Mouse (Mus musculus): ENCODE results near the gene Tmem121b. TPM values are rescaled to one million over a fixed set of nuclear protein-coding genes. Genes with fewer than 3 reads are reported as not detected.

The Tmem121b gene
- total RNA-seq, 1 experiment = 0.09 TPM

DNA sequence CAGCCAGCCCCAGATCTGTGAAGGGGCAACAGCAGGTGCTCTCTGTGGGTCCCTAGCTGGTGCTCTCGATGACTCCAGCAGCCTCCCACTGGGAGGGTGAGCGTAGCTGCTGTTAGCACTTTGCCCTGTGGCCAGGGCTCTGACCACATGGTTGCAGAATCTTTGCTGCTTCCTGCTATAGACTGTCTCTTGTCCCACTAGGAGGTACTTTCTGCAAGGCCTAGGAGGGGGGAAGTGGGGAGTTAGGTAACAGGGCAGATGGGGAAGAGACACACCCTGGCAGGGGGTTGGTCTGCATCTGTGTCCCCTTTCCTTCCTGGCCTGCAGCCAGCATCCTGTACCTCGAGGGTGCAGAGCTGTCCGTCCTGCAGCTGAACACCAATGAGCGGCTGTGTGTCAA is 20.2 kb downstream of the Tmem121b start:
- H3K27ac ChIP-seq (ENCODE audit: insufficient read depth, low read depth, low read length, poor library complexity, severe bottlenecking) = no peak overlapping the region
- in situ Hi-C loops (cut with MboI; ENCODE audit: low sequenced_read_pairs in 2 of 2, unreplicated experiment in 2 of 2) = no loop called here
- TF ChIP-seq HCFC1 (IDR thresholded peaks at IDR 0.05; ENCODE audit: borderline replicate concordance, insufficient read depth, low read length) (no peak), ZNF384 (IDR thresholded peaks at IDR 0.05; ENCODE audit: low read depth, low read length) (no peak), ZC3H11A (IDR thresholded peaks at IDR 0.05; ENCODE audit: borderline replicate concordance, low read depth, low read length) (no peak)
- H3K9ac ChIP-seq (ENCODE audit: insufficient read depth, low read depth, low read length, poor library complexity, severe bottlenecking) = no peak overlapping the region
- no peaks in the 10 kb centered on the region for H3K36me3 ChIP-seq (ENCODE audit: control insufficient read depth, insufficient read depth, low read length, poor library complexity, severe bottlenecking)
- H3K4me3 ChIP-seq (ENCODE audit: insufficient read depth in 1 of 2, low read depth in 1 of 2, low read length in 2 of 2, poor library complexity in 1 of 2, severe bottlenecking in 1 of 2) = no peak overlapping the region
- DNase-seq (ENCODE audit: low read depth, low spot score) = no peak
- peaks cover 2 to 3% of the 10 kb centered on the region in 2 experiments; a peak in 2 of 4 replicates for H3K4me1 ChIP-seq (ENCODE audit: control insufficient read depth in 2 of 2, insufficient read depth in 2 of 2, low read length in 2 of 2, poor library complexity in 1 of 2)
- H3K9me3 ChIP-seq (ENCODE audit: control insufficient read depth, insufficient read depth, low read depth, low read length) = no peaks in the 10 kb centered on the region

DNA sequence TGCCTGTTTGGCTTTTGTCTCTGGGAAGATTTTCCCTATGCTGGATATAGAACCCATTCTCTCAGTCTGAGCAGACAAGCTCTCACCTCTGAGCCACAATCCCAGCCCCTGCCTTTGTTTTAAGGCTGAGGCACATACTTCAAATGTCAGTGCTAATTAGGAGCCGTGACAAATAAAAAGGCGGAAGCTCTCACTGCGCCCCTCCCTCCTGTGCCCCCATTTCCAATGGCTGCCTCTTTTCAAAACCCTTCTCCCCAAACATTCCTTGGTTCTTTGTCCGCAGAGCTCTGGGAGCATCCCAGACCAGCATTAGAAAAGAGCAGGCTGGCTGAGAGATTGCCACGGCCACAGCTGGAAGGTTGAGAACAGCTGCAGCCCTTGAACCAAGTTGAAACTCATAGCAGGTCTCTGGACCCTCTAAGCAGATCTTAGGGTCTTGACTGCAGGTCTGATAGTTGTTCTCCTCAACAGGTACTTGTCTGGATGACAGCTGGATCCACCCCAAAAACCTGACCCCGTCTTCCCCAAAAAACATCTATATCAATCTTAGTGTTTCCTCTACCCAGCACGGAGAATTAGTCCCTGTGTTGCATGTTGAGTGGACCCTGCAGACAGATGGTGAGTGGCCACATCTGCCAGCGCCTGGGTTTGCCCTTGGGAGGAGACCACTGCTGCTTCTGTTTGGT is 21.0 kb downstream of the Tmem121b start:
- Histone ChIP-seq H3K4me3 (ENCODE audit: insufficient read depth in 1 of 2, low read depth in 1 of 2, low read length in 2 of 2, poor library complexity in 1 of 2, severe bottlenecking in 1 of 2) (no peak overlapping the region), H3K36me3 (ENCODE audit: control insufficient read depth, insufficient read depth, low read length, poor library complexity, severe bottlenecking) (no peaks in the 10 kb centered on the region), H3K9me3 (ENCODE audit: control insufficient read depth, insufficient read depth, low read depth, low read length) (no peaks in the 10 kb centered on the region), H3K27ac (ENCODE audit: insufficient read depth, low read depth, low read length, poor library complexity, severe bottlenecking) (no peak overlapping the region), H3K9ac (ENCODE audit: insufficient read depth, low read depth, low read length, poor library complexity, severe bottlenecking) (no peak overlapping the region), H3K4me1 (ENCODE audit: control insufficient read depth in 2 of 2, insufficient read depth in 2 of 2, low read length in 2 of 2, poor library complexity in 1 of 2) (peaks cover 2 to 3% of the 10 kb centered on the region in 2 experiments; a peak in 2 of 4 replicates)
- DNase-seq (ENCODE audit: low read depth, low spot score) = no peak
- in situ Hi-C loops (cut with MboI; ENCODE audit: low sequenced_read_pairs in 2 of 2, unreplicated experiment in 2 of 2) = no loop called here
- TF ChIP-seq ZC3H11A (IDR thresholded peaks at IDR 0.05; ENCODE audit: borderline replicate concordance, low read depth, low read length) = no peak
- no peak for TF ChIP-seq HCFC1 (IDR thresholded peaks at IDR 0.05; ENCODE audit: borderline replicate concordance, insufficient read depth, low read length)

DNA sequence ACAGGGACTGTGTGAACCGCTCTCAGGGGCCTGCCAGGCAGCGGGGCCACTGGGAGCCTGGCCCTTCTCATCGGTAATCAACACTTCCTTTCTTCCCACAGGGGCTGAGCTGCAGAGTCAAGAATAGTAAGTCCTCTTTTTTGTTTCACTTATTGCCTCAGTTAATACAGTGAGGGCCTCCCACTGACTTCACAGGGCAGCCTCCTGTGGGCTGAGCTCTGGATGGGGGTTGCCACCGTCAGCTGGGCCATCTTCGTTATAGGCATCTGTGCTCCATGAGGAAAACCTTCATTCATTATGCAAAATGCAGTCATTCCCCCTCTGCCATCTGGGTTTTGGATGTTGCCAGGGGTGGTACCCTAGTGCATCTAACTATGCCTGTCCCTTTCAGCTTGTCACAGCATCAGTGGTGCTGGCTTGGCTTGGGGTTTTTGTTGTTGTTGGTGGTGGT is 21.6 kb downstream of the Tmem121b start:
- Histone ChIP-seq H3K27ac (ENCODE audit: insufficient read depth, low read depth, low read length, poor library complexity, severe bottlenecking) (no peak overlapping the region), H3K9ac (ENCODE audit: insufficient read depth, low read depth, low read length, poor library complexity, severe bottlenecking) (no peak overlapping the region)
- DNase-seq (ENCODE audit: low read depth, low spot score) = no peak

DNA sequence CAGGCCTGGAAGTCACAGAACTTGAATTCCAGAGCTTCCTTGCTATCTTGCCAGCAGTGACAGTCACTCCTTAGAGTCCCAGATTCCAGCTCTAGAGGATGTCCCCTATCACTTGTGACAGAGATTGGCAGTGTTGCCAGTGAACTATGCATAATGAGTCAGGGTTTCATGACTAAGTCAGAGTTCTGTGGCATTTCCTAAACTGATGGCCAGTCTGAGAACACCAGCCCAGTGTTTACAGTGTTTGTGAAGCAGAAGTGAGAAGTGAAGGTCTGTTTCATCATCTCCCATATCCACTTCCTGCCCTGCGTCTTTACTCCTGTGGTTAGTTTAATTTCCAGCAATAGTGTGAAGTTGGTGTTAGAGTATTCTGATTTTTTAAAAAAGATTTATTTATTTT is 22.9 kb downstream of the Tmem121b start:
- Histone ChIP-seq H3K9me3 (ENCODE audit: control insufficient read depth, insufficient read depth, low read depth, low read length) (no peaks in the 10 kb centered on the region), H3K4me1 (ENCODE audit: control insufficient read depth in 2 of 2, insufficient read depth in 2 of 2, low read length in 2 of 2, poor library complexity in 1 of 2) (peaks cover 2 to 3% of the 10 kb centered on the region in 2 experiments; a peak in 2 of 4 replicates)
- TF ChIP-seq HCFC1 (IDR thresholded peaks at IDR 0.05; ENCODE audit: borderline replicate concordance, insufficient read depth, low read length) = no peak
- TF ChIP-seq MAFK (IDR thresholded peaks at IDR 0.05; ENCODE audit: insufficient read depth, low read depth, low read length) = no peak
- no peak for TF ChIP-seq ZNF384 (IDR thresholded peaks at IDR 0.05; ENCODE audit: low read depth, low read length)
- no peak for TF ChIP-seq CHD2 (IDR thresholded peaks at IDR 0.05; ENCODE audit: low read depth, low read length)
- TF ChIP-seq ZC3H11A (IDR thresholded peaks at IDR 0.05; ENCODE audit: borderline replicate concordance, low read depth, low read length) = no peak

More for the DNA sequence above, 21.6 kb downstream of the Tmem121b start:
- no peaks in the 10 kb centered on the region for H3K9me3 ChIP-seq (ENCODE audit: control insufficient read depth, insufficient read depth, low read depth, low read length)
- H3K36me3 ChIP-seq (ENCODE audit: control insufficient read depth, insufficient read depth, low read length, poor library complexity, severe bottlenecking) = no peaks in the 10 kb centered on the region
- in situ Hi-C loops (cut with MboI; ENCODE audit: low sequenced_read_pairs in 2 of 2, unreplicated experiment in 2 of 2) = no loop called here
- no peak overlapping the region for H3K4me3 ChIP-seq (ENCODE audit: insufficient read depth in 1 of 2, low read depth in 1 of 2, low read length in 2 of 2, poor library complexity in 1 of 2, severe bottlenecking in 1 of 2)
- TF ChIP-seq ZNF384 (IDR thresholded peaks at IDR 0.05; ENCODE audit: low read depth, low read length) = no peak
- TF ChIP-seq CHD2 (IDR thresholded peaks at IDR 0.05; ENCODE audit: low read depth, low read length) = no peak
- TF ChIP-seq MAFK (IDR thresholded peaks at IDR 0.05; ENCODE audit: insufficient read depth, low read depth, low read length) = no peak
- TF ChIP-seq ZC3H11A (IDR thresholded peaks at IDR 0.05; ENCODE audit: borderline replicate concordance, low read depth, low read length) = no peak
- TF ChIP-seq HCFC1 (IDR thresholded peaks at IDR 0.05; ENCODE audit: borderline replicate concordance, insufficient read depth, low read length) = no peak
- peaks cover 2 to 3% of the 10 kb centered on the region in 2 experiments; a peak in 2 of 4 replicates for H3K4me1 ChIP-seq (ENCODE audit: control insufficient read depth in 2 of 2, insufficient read depth in 2 of 2, low read length in 2 of 2, poor library complexity in 1 of 2)

More for the DNA sequence above, 22.9 kb downstream of the Tmem121b start:
- no peak overlapping the region for H3K4me3 ChIP-seq (ENCODE audit: insufficient read depth in 1 of 2, low read depth in 1 of 2, low read length in 2 of 2, poor library complexity in 1 of 2, severe bottlenecking in 1 of 2)
- H3K36me3 ChIP-seq (ENCODE audit: control insufficient read depth, insufficient read depth, low read length, poor library complexity, severe bottlenecking) = no peaks in the 10 kb centered on the region
- H3K27ac ChIP-seq (ENCODE audit: insufficient read depth, low read depth, low read length, poor library complexity, severe bottlenecking) = no peak overlapping the region
- in situ Hi-C loops (cut with MboI; ENCODE audit: low sequenced_read_pairs in 2 of 2, unreplicated experiment in 2 of 2) = no loop called here
- no peak for DNase-seq (ENCODE audit: low read depth, low spot score)
- H3K9ac ChIP-seq (ENCODE audit: insufficient read depth, low read depth, low read length, poor library complexity, severe bottlenecking) = no peak overlapping the region

Measured in ES-E14 (cell line).